Mouse (Mus musculus): ENCODE measurements around the gene Fam241b. TPM values are rescaled to one million over a fixed set of nuclear protein-coding genes. Genes with fewer than 3 reads are reported as not detected.

Gene Fam241b
- polyA plus RNA-seq (2017; shearing (Covaris generic)): 10 to 100 TPM in 1 of 2 experiments, 1 to 10 TPM in 1; 3.1 to 17.9 TPM

DNA sequence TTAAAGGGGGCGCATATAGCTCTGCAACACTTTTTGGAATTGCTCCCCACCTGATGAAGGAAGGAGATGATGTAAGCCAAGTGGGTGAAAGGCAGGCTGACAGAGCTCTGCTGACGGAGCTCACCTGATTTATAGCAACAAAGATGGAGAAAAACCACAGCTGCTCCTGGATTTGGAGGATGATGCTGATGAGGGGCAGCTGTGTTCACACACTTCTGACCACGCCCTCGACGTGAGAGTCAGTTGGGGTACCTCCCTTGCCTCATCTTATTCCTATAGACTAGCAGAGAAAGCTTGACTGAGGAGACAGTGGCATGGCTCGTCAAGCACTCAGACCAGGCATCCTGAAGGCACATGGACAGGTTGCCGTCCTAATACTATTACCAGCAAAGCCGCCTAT, at the start of gene Fam241b:
Gene Fam241b (minus strand): TSS at position 101 of the 400 bp plus-strand sequence.

DNA sequence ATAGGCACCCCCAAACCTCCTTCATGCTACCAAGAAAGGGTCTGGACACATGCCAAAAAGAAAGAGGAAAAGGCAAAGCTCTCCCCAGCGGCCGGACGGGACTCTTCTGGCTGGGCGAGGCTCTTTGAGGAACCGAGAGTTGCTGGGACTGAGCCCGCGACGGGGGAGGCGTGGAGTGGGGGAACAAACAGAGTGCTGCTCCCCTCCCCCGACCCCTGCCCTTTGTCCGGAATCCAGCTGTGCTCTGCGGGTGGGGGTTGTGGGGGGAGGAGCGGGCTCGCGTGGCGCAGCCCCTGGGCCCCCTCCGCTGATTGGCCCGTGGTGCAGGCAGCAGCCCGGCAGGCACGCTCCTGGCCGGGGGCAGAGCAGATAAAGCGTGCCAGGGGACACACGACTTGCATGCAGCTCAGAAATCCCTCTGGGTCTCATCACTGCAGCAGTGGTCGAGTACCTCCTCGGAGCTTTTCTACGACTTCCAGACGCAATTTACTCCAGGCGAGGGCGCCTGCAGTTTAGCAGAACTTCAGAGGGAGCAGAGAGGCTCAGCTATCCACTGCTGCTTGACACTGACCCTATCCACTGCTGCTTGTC, 10.9 kb downstream of the Fam241b start, which contains the start of gene Neurog3:
Gene Neurog3 (plus strand): TSS at position 400 of the 591 bp plus-strand sequence.

Other genes with a start within 250 kb of the Fam241b start
- 1 to 10 TPM in 1 of 2 experiments, under 1 TPM in 1; 0.14 to 1.8 TPM for gene Col13a1, start 164.8 kb downstream of the Fam241b start, polyA plus RNA-seq (2017; shearing (Covaris generic))
- gene Neurog3, start 10.8 kb downstream of the Fam241b start, polyA plus RNA-seq (2017; shearing (Covaris generic)): under 1 TPM in 1 of 2 experiments, not detected in 1; 0.62 TPM
- gene Tspan15, start 87.3 kb upstream of the Fam241b start, polyA plus RNA-seq (2017; shearing (Covaris generic)): 1 to 10 TPM in 1 of 2 experiments, under 1 TPM in 1; 0.94 to 3.2 TPM
- not detected for gene Tacr2, start 108.5 kb upstream of the Fam241b start, polyA plus RNA-seq (2017; shearing (Covaris generic))
- gene Hk1, start 236.0 kb upstream of the Fam241b start, polyA plus RNA-seq (2017; shearing (Covaris generic)): 100 to 1,000 TPM; 113 to 116 TPM

Data from inflammation-experienced regulatory T-cells (primary cell).